Mouse (Mus musculus): ENCODE results near the gene Copz2.

The Copz2 gene

GRCm38 (mm10) chr11:96861878-96862289 is 12.2 kb downstream of the Copz2 start:
- intact Hi-C loops (cut with DNase I), result loop anchor here (2.0 to 5.0 kb wide), 2 partner anchors 80 to 103 kb away; no protein-coding TSS in a partner anchor

GRCm38 (mm10) chr11:96862534-96862933 is 12.9 kb downstream of the Copz2 start:
- intact Hi-C loops (cut with DNase I), result loop anchor here (2.0 to 5.0 kb wide), 2 partner anchors 80 to 104 kb away; no protein-coding TSS in a partner anchor

GRCm38 (mm10) chr11:96863206-96863995 is 13.7 kb downstream of the Copz2 start:
- intact Hi-C loops (cut with DNase I), result loop anchor here (2.0 to 5.0 kb wide), 2 partner anchors 81 to 105 kb away; no protein-coding TSS in a partner anchor

GRCm38 (mm10) chr11:96867149-96867548 is 17.5 kb downstream of the Copz2 start:
- intact Hi-C loops (cut with DNase I), result loop anchor here (1.0 to 5.0 kb wide), 3 partner anchors 38 to 95 kb away; no protein-coding TSS in a partner anchor

- intact Hi-C loops (cut with DNase I), result no loop called here
Measured at GRCm38 (mm10) chr11:96872441-96873379, 23.0 kb downstream of the Copz2 start.

- intact Hi-C loops (cut with DNase I), result no loop called here
Measured at GRCm38 (mm10) chr11:96873601-96874140, 24.0 kb downstream of the Copz2 start.

GRCm38 (mm10) chr11:96875270-96875669 is 25.6 kb downstream of the Copz2 start:
- intact Hi-C loops (cut with DNase I), result no loop called here

- intact Hi-C loops (cut with DNase I), result no loop called here
Measured at GRCm38 (mm10) chr11:96875745-96876144, 26.1 kb downstream of the Copz2 start.

GRCm38 (mm10) chr11:96876300-96877040 is 26.8 kb downstream of the Copz2 start:
- intact Hi-C loops (cut with DNase I), result no loop called here

GRCm38 (mm10) chr11:96877071-96877470 is 27.4 kb downstream of the Copz2 start:
- intact Hi-C loops (cut with DNase I), result no loop called here

GRCm38 (mm10) chr11:96878715-96879114 is 29.0 kb downstream of the Copz2 start:
- intact Hi-C loops (cut with DNase I), result no loop called here

- intact Hi-C loops (cut with DNase I), result no loop called here
Measured at GRCm38 (mm10) chr11:96879359-96879758, 29.7 kb downstream of the Copz2 start.

- intact Hi-C loops (cut with DNase I), result no loop called here
Measured at GRCm38 (mm10) chr11:96880296-96880695, 30.6 kb downstream of the Copz2 start.

- intact Hi-C loops (cut with DNase I), result no loop called here
Measured at GRCm38 (mm10) chr11:96885901-96886340, 36.3 kb downstream of the Copz2 start.

GRCm38 (mm10) chr11:96886942-96887546 is 37.4 kb downstream of the Copz2 start:
- intact Hi-C loops (cut with DNase I), result no loop called here

- intact Hi-C loops (cut with DNase I), result no loop called here
Measured at GRCm38 (mm10) chr11:96891784-96892527, 42.3 kb downstream of the Copz2 start.

- intact Hi-C loops (cut with DNase I), result no loop called here
Measured at GRCm38 (mm10) chr11:96893203-96893842, 43.7 kb downstream of the Copz2 start.

- intact Hi-C loops (cut with DNase I), result no loop called here
Measured at GRCm38 (mm10) chr11:96895886-96896285, 46.2 kb downstream of the Copz2 start.

Measured in adrenal gland (tissue).